Mouse (Mus musculus): ENCODE results near the gene Fgf11. TPM values are rescaled to one million over a fixed set of nuclear protein-coding genes. Genes with fewer than 3 reads are reported as not detected.

Fgf11 gene
- polyA plus RNA-seq, 1 experiment from 2014 or later: 0.45 TPM

Other genes with a start within 250 kb of the Fgf11 start
- 1.7 and 2.3 TPM in 2 replicates for gene Efnb3, start 241.7 kb downstream of the Fgf11 start, polyA plus RNA-seq (2016; fragmentation: Nextera tagmentation; extraction: Ambion mirVana)
- 24.3 and 27.1 TPM in 2 replicates for gene Wrap53, start 221.6 kb downstream of the Fgf11 start, polyA plus RNA-seq (2016; fragmentation: Nextera tagmentation; extraction: Ambion mirVana)
- 110 TPM in 2 replicates for gene Trp53, start 221.5 kb downstream of the Fgf11 start, polyA plus RNA-seq (2016; fragmentation: Nextera tagmentation; extraction: Ambion mirVana)
- 38.3 and 39.8 TPM in 2 replicates for gene Atp1b2, start 195.9 kb downstream of the Fgf11 start, polyA plus RNA-seq (2016; fragmentation: Nextera tagmentation; extraction: Ambion mirVana)
- gene Shbg, start 184.0 kb downstream of the Fgf11 start, polyA plus RNA-seq (2016; fragmentation: Nextera tagmentation; extraction: Ambion mirVana): 33.0 and 34.9 TPM in 2 replicates
- 11.5 and 12.4 TPM in 2 replicates for gene Sat2, start 179.8 kb downstream of the Fgf11 start, polyA plus RNA-seq (2016; fragmentation: Nextera tagmentation; extraction: Ambion mirVana)
- gene Fxr2, start 168.9 kb downstream of the Fgf11 start, polyA plus RNA-seq (2016; fragmentation: Nextera tagmentation; extraction: Ambion mirVana): 22.5 and 23.4 TPM in 2 replicates
- gene Sox15, start 146.5 kb downstream of the Fgf11 start, polyA plus RNA-seq (2016; fragmentation: Nextera tagmentation; extraction: Ambion mirVana): not detected in 2 replicates
- 38.2 and 39.4 TPM in 2 replicates for gene Mpdu1, start 139.2 kb downstream of the Fgf11 start, polyA plus RNA-seq (2016; fragmentation: Nextera tagmentation; extraction: Ambion mirVana)
- gene Cd68, start 135.7 kb downstream of the Fgf11 start, polyA plus RNA-seq (2016; fragmentation: Nextera tagmentation; extraction: Ambion mirVana): 14.5 and 15.0 TPM in 2 replicates
- 393 and 408 TPM in 2 replicates for gene Eif4a1, start 129.4 kb downstream of the Fgf11 start, polyA plus RNA-seq (2016; fragmentation: Nextera tagmentation; extraction: Ambion mirVana)
- gene Senp3, start 119.8 kb downstream of the Fgf11 start, polyA plus RNA-seq (2016; fragmentation: Nextera tagmentation; extraction: Ambion mirVana): 53.8 and 56.2 TPM in 2 replicates
- 0.14 and 0.23 TPM in 2 replicates for gene Tnfsf13, start 116.1 kb downstream of the Fgf11 start, polyA plus RNA-seq (2016; fragmentation: Nextera tagmentation; extraction: Ambion mirVana)
- 3.3 and 3.6 TPM in 2 replicates for gene Tnfsf12, start 106.0 kb downstream of the Fgf11 start, polyA plus RNA-seq (2016; fragmentation: Nextera tagmentation; extraction: Ambion mirVana)
- gene Tnfsfm13, start 105.8 kb downstream of the Fgf11 start, polyA plus RNA-seq (2016; fragmentation: Nextera tagmentation; extraction: Ambion mirVana): 0.72 and 0.98 TPM in 2 replicates
- gene Polr2a, start 43.2 kb downstream of the Fgf11 start, polyA plus RNA-seq (2016; fragmentation: Nextera tagmentation; extraction: Ambion mirVana): 17.4 and 20.2 TPM in 2 replicates
- gene Slc35g3, start 39.9 kb downstream of the Fgf11 start, polyA plus RNA-seq (2016; fragmentation: Nextera tagmentation; extraction: Ambion mirVana): not detected in 2 replicates
- 0.43 and 0.70 TPM in 2 replicates for gene Zbtb4, start 35.9 kb downstream of the Fgf11 start, polyA plus RNA-seq (2016; fragmentation: Nextera tagmentation; extraction: Ambion mirVana)
- 0.63 and 0.64 TPM in 2 replicates for gene Chrnb1, start 5.9 kb downstream of the Fgf11 start, polyA plus RNA-seq (2016; fragmentation: Nextera tagmentation; extraction: Ambion mirVana)
- 0.59 and 0.72 TPM in 2 replicates for gene Tmem102, start 3.8 kb upstream of the Fgf11 start, polyA plus RNA-seq (2016; fragmentation: Nextera tagmentation; extraction: Ambion mirVana)
- gene Gm39566, start 13.4 kb upstream of the Fgf11 start, polyA plus RNA-seq (2016; fragmentation: Nextera tagmentation; extraction: Ambion mirVana): not detected in 2 replicates
- gene Spem2, start 16.6 kb upstream of the Fgf11 start, polyA plus RNA-seq (2016; fragmentation: Nextera tagmentation; extraction: Ambion mirVana): not detected in 2 replicates
- not detected in 2 replicates for gene Spem1, start 20.3 kb upstream of the Fgf11 start, polyA plus RNA-seq (2016; fragmentation: Nextera tagmentation; extraction: Ambion mirVana)
- 1.3 and 1.4 TPM in 2 replicates for gene Nlgn2, start 35.9 kb upstream of the Fgf11 start, polyA plus RNA-seq (2016; fragmentation: Nextera tagmentation; extraction: Ambion mirVana)
- gene Tmem256, start 36.7 kb upstream of the Fgf11 start, polyA plus RNA-seq (2016; fragmentation: Nextera tagmentation; extraction: Ambion mirVana): 330 and 338 TPM in 2 replicates
- gene Plscr3, start 44.5 kb upstream of the Fgf11 start, polyA plus RNA-seq (2016; fragmentation: Nextera tagmentation; extraction: Ambion mirVana): 37.0 and 37.7 TPM in 2 replicates
- gene Tnk1, start 56.9 kb upstream of the Fgf11 start, polyA plus RNA-seq (2016; fragmentation: Nextera tagmentation; extraction: Ambion mirVana): 1.2 and 1.4 TPM in 2 replicates
- not detected in 2 replicates for gene Tmem95, start 76.2 kb upstream of the Fgf11 start, polyA plus RNA-seq (2016; fragmentation: Nextera tagmentation; extraction: Ambion mirVana)
- 1.3 TPM in 2 replicates for gene Kctd11, start 79.5 kb upstream of the Fgf11 start, polyA plus RNA-seq (2016; fragmentation: Nextera tagmentation; extraction: Ambion mirVana)
- gene Acap1, start 93.7 kb upstream of the Fgf11 start, polyA plus RNA-seq (2016; fragmentation: Nextera tagmentation; extraction: Ambion mirVana): 7.6 and 8.1 TPM in 2 replicates
- 2.3 TPM in 2 replicates for gene 2810408A11Rik, start 99.1 kb upstream of the Fgf11 start, polyA plus RNA-seq (2016; fragmentation: Nextera tagmentation; extraction: Ambion mirVana)
- gene Neurl4, start 99.2 kb upstream of the Fgf11 start, polyA plus RNA-seq (2016; fragmentation: Nextera tagmentation; extraction: Ambion mirVana): 4.5 and 5.7 TPM in 2 replicates
- 125 TPM in 2 replicates for gene Gps2, start 112.0 kb upstream of the Fgf11 start, polyA plus RNA-seq (2016; fragmentation: Nextera tagmentation; extraction: Ambion mirVana)
- 2,199 and 2,266 TPM in 2 replicates for gene Eif5a, start 120.1 kb upstream of the Fgf11 start, polyA plus RNA-seq (2016; fragmentation: Nextera tagmentation; extraction: Ambion mirVana)
- 0.20 and 0.25 TPM in 2 replicates for gene Ybx2, start 133.9 kb upstream of the Fgf11 start, polyA plus RNA-seq (2016; fragmentation: Nextera tagmentation; extraction: Ambion mirVana)
- gene Slc2a4, start 146.3 kb upstream of the Fgf11 start, polyA plus RNA-seq (2016; fragmentation: Nextera tagmentation; extraction: Ambion mirVana): 14.9 and 17.0 TPM in 2 replicates
- gene Cldn7, start 162.9 kb upstream of the Fgf11 start, polyA plus RNA-seq (2016; fragmentation: Nextera tagmentation; extraction: Ambion mirVana): 2.8 and 3.3 TPM in 2 replicates
- 14.0 and 15.2 TPM in 2 replicates for gene Ctdnep1, start 179.3 kb upstream of the Fgf11 start, polyA plus RNA-seq (2016; fragmentation: Nextera tagmentation; extraction: Ambion mirVana)
- 88.1 and 91.8 TPM in 2 replicates for gene Elp5, start 180.7 kb upstream of the Fgf11 start, polyA plus RNA-seq (2016; fragmentation: Nextera tagmentation; extraction: Ambion mirVana)
- gene Gabarap, start 189.3 kb upstream of the Fgf11 start, polyA plus RNA-seq (2016; fragmentation: Nextera tagmentation; extraction: Ambion mirVana): 260 and 270 TPM in 2 replicates
- gene Phf23, start 193.9 kb upstream of the Fgf11 start, polyA plus RNA-seq (2016; fragmentation: Nextera tagmentation; extraction: Ambion mirVana): 39.5 and 40.9 TPM in 2 replicates
- 13.4 and 13.7 TPM in 2 replicates for gene Dvl2, start 198.7 kb upstream of the Fgf11 start, polyA plus RNA-seq (2016; fragmentation: Nextera tagmentation; extraction: Ambion mirVana)
- gene Acadvl, start 213.6 kb upstream of the Fgf11 start, polyA plus RNA-seq (2016; fragmentation: Nextera tagmentation; extraction: Ambion mirVana): 89.9 and 91.3 TPM in 2 replicates
- gene Dlg4, start 215.1 kb upstream of the Fgf11 start, polyA plus RNA-seq (2016; fragmentation: Nextera tagmentation; extraction: Ambion mirVana): 2.3 and 2.7 TPM in 2 replicates